Mouse (Mus musculus) erythroid progenitor cell, adult 5-6 weeks (primary cell): ENCODE measurements around the gene Btbd9. TPM values are rescaled to one million over a fixed set of nuclear protein-coding genes. Genes with fewer than 3 reads are reported as not detected.
A peak's percentile ranks its signal among the peaks of the same experiment; 100 is the strongest.

Experiments used
- ATAC-seq: replicated peaks from 2 replicates; pipeline ENCODE4 v1.8.0; 2016; ENCODE audit warnings: moderate number of reproducible peaks, mild to moderate bottlenecking, moderate TSS enrichment, inconsistent platforms; ENCODE audit not compliant: poor library complexity, low FRiP score, severe bottlenecking
- total RNA-seq, 2 experiments: library from RNA; stranded (forward) in 1 of 2; stranded (reverse) in 1 of 2; fragments of 150-400 nt in 1 of 2; fragments of 186-747, 209-891 nt in 1 of 2; gene quantifications; 2 replicates each; pipeline versions ENCODE4 v1.2.3 to v1.2.4; 2015 to 2017; ENCODE audit warnings: low replicate concordance in 2 of 2

Btbd9 gene
- total RNA-seq, 2 experiments from 2014 or later, result 7.7 to 8.8 TPM

DNA sequence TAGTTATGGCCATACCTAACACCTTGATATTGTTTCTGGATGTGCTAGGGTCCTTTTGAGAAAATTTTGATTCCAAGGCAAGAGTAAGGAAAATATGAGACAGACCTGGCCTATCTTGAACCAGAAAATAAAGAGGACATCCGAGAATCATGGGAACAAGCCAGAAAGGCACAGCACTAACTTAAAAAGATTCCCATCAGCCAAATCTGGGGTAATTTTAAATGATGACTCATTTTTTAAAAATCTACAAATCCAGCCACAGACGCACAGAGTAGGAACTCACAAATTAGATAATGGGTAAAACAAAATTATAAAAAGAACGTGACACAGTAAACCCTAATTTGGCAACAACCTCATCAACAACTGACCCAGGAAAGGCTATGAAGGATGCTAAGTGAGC lies 11.9 kb downstream of the Btbd9 start:
- ATAC-seq, result no peak

DNA sequence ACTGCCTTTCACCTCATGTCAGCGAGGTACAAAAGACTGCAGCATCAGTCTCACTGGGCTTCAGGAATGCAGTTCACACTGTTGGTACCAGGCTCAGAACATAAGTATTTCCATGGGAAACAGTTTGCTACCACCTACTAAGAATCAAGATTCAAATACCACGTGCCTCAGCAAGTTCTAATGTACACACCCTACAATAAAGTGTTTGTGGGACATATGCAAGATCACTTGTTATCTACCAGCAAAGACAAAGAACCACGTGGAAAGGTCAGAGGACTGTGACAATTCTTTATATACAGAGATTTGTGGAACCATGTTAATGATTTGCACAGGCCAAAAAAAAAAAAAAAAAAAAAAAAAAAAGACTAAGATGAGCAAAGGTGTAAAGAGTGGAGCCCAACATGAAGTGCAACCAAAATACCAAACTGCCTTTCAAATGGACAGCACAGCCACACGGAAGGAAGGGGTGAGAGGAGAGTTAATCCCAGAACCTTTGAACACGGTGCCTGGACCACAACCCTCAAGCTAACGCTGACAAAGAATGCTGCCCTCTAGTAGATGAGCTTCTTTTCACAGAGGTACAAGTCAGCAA lies 12.7 kb downstream of the Btbd9 start:
- ATAC-seq, result no peak

DNA sequence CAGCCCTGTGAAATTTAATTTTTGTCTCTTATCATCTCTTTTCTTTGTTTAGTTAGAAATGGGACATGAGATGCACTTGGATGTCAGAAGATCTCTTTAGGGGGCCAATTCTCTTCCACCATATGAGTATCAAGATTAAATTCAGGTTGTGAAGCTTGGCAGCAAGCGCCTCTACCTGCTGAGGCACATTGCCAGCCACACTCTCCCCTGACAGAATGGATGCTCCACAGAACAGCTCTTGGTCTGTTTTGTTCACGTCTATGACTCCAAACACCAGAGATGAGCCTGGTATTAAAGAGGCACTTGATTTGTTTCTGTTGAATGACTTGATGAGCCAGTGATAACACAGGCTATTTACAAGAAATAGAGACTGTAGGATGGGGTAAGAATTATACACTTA lies 13.5 kb downstream of the Btbd9 start:
- no peak for ATAC-seq

DNA sequence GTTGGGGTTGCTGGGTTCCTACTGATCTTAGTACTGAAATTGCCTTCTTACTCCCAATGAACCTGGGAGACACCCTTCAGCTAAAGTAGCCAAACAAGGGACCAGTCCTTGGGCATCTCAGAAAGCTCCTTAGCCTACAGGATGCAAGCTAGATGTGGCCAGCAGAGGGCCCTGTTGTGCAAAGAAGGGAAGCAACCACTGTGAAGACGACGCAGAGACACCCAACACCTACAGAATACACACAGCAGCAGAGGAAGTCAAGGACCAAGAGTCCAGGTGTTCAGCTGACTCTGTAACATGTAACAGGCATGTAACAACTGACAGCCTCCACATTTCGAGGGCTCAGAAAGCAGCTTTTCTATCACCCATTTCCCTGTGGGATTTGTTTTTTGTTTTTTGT lies 16.8 kb downstream of the Btbd9 start:
- peak; percentile 57; the same call in 1 of the 2 replicates for ATAC-seq

DNA sequence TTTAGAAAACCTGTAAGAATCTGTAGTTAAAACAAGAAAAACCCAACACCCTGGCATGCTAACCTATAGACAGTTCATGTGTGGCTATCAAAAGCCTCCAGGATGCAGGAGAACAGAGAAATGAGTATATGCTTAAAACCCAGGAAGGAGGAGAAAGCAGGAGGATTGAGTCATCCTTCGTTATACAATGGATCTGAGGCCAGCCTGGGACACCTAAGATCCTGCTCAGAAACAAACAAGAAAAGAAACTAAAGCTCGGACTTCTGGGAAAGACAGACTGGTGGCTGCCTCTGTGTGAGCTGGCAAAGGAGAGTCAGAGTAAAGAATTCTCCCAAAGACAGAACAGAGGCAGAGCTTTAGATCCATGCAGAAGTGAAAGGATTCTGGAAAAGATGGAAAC lies 17.7 kb downstream of the Btbd9 start:
- ATAC-seq, result no peak

DNA sequence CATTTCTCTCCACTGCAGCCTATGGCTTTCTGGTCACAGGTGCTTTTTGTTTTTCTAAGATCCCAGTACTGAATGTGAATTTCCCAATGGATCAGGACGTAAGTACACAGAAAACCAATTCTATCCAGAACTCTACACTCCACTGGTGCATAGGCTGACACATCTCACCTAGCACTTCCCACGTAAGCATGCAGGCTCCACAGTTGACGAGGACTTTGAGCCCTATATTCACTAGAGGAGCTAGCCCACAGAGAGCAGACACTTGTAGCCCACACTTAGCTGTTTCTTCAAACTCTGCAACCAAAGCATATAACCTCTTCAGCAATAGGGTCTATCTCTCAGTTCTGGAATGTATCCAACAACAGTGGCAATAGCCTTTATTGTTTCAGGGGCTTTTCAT lies 19.8 kb downstream of the Btbd9 start:
- ATAC-seq, result no peak

DNA sequence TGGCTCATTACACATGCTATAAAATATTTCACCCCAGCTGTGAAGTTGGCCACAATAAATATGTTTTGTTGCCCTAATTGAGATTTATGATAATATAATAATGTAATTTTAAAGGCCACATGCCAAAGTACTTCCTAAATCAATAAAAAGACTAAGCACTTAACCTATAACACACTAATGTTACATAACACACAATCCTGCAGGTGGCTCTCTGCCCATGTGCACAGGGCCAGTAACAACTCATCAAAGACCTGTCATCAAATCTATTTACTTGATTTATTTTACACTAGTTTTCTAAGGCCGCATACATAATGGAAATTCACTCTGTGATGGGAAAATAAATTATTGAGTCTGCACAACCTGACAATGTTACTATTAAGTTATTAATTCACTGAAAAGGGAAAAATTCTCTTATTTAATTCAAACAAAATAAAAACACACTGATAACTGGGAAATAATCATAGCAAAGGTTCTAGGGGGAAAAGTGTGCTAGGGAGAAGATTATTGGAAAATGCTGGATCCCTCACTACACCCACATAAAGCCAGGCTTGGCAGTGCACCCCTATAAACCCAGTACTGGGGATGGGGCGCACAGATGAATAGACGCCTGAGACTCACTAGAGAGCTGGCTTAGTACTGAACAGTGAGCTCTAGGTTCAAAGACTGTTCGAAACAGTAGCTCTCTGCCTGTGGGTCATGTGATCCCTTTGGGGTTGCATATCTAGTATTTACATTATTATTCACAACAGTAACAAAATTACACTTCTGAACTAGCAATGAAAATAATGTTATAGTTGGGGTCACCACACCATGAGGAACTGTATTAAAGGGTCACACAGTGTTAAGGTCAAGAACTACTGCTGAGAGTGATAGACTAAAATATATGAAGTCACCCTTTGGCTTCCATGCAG lies 23.0 kb downstream of the Btbd9 start:
- ATAC-seq, result no peak

DNA sequence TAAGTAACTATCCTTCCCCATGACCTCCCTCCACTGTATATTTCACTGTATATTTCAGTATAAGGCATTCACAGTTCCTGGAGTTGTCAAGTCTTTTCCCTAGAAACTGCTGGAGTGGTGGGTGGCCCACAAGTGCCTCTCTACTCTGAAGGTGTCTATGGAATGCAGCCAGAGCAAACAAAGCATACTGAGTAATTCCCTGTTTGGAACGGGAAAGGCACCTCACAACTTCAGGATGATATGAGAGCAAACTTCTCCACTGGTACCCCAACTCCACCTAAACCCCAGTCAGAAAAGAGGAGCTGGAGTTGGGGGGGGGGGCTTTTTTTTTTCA lies 25.5 kb downstream of the Btbd9 start:
- ATAC-seq, result no peak

DNA sequence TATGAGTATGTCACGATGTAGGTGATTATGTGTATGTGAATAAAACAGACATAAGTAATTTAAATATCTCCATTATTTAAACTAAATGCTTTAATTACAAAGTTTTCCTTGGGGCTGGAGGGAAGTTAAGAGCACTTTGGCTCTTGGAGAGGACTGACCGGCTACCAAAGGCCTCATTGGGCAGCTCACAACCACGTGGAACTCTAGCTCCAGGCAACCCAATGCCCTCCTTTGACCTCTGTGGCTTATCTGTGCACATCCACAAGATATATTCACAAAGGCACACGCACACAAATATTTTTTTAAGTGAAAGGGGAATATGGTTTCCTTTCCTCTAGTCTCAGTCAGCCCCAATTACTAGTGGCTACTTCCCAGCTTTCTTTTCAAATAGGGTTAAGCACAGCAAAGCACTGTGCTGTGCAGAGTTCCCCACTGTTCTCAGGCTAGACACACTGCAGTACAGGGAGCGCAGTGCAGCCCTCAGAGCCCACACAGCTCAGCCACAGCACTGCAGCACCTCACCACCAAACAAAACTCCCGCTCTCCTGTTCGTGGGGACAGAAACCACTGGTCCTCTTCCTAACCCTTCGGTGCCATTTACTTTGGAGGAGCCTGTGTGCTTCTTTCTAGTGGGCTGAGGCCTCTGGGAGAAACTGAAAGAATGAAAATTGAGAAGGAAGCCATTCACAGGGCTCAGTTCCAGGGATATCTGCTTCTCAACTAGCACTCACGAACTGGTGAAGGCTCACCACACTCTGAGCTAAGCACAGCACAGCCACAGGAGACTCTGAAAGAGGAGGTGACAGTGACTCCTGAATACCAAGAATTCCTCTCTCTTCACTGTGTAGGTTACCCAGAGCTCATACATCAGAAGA lies 26.2 kb downstream of the Btbd9 start:
- no peak for ATAC-seq

DNA sequence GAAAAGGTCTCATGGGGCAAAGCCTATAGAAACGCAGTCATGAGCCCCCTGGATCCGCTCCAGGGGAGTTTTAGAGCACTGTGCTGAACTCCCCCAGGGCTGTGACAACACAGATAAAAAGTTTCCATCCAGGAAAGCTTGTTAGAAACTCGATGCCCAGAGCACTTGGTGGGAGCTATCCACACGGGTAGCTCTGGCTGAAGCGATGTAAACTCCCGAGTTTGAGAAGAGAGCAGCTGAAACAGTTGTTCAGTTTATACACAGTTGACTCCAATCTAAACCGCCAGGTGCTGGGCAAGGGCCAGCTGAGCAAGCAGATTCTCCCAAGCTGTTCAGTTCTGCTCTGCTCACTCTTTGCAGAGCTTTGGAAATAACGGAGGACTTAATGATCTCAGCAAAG lies 37.2 kb downstream of the Btbd9 start:
- no peak for ATAC-seq

DNA sequence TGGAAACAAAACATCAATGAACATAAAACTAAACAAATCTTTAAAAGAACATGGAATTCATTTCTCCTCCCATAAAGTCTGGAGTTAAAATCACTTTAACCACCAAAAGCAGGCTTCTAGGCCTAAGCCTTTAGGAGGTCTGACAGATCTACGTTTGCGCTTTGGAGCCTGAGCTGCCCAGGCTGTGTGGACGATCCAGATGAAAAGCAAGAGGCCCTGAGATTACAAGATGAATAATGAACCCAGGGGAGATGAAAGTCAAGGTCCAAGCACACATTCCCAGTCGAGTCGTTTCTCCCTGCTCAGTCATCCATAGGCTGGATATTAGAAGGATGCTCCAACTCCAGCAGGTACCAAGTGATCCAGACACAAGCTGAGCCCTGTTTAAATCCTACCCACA lies 39.6 kb downstream of the Btbd9 start:
- no peak for ATAC-seq

DNA sequence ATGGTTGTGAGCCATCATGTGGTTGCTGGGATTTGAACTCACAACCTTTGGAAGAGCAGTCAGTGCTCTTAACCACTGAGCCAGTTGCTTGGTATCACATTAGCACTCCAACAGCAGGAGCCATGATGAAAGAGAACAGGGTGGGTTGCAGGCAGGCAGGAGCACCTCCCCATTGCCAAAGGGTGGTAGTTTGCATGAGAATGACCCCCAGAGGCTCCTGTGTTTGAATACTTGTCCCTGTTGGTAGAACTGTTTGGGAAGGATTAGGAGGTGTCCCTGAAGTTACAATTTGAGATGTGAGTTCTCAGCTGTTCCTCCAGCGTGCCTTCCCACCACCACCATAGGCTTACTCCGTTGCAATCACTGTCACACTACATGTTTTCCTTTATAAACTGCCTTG lies 43.2 kb downstream of the Btbd9 start:
- no peak for ATAC-seq

DNA sequence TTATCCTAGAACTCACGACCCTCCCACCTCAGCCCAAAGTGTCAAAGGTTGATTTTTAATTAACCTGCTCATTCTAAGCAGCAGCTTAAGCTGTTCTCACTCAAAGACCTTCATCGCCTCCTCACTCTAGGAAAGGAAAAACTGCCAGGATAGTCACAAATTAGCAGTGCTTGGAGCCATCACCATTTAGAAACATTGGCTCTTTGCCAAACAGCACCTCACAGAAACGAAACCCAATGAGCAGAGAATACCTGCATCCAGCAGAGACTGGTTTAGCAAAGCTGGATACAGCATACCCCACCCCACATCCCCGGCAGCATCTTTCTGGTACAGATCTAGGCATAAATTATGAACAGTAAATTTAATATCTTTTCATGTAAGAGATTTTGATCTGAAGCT lies 45.7 kb downstream of the Btbd9 start:
- ATAC-seq, result no peak

DNA sequence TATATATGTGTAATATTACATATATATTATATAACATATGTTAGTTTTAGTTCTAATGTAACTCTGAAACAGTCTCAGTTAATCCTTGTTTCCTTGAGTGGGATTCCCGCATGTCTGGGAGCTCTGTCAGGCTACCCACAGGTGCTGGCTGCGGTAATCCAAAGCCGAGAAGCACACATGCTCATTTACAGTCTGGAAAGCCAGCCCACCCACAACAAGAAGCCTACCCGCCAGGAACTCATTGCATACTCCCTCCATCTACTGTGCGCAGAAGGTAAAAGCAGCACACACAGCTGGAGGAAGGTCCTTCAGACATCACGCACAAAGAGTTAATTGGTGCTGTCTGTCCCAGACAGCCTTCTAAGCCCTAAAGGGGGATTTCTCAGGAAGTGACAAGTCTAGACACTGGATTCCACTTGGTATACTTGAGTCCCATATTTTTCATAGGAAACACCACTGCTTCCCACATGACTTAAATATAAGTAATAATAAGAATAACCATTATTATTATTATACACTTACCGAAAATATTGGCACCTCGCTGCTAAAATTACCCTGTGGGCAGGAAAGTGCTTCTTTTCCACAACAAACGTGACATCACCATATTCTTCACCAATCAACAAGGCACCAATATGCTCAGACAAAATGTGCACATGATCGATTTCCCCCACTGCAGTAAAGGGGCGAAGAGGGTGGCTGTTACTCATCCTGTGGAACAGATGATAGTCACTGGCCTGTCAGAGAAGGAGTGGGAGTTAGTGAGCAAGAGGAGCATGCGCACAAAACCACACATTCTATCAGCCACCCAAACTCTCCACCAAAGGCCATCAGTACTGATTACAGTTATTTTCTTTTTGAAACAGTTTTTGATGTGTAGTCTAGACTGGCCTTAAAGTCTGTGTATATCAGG lies 46.4 kb downstream of the Btbd9 start:
- no peak for ATAC-seq

DNA sequence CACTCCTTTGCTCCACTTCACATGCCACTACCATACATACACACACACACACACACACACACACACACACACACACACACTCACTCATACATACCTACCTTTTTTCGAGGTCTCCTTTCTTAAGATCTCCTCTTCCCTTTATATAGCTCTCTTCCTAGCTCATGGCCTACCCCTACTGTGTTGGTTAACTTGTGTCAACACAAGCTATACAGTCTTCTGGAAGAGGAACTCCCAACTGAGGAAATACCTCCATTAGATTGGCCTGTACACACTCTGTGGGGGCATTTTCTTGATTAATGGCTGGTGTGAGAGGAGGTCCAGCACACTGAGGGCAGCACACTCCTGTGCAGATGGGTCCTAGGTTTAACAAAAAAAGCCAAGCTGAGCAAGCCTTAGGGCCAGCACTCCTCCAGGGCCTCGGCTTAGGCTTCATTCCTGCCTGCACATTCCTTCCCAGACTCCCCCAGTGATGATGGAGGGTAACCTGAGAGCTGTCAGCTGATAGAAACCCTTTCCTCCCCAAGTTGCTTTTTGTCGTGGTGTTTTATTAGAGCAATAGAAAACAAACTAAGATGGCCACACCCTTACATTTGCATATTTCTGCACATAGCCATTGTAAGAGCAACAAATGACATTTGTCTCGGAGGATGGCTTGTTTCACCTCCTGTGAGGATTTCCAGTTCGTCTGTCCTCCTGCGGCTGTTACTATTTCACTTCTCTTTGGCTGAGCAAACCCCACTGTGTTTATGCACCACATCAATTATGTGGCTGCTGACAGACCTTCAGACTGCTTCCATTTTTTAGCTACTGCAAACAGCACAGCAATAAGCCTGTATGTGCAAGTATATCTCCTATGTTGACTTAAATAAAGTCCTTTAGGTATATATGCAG lies 50.6 kb downstream of the Btbd9 start:
- no peak for ATAC-seq

DNA sequence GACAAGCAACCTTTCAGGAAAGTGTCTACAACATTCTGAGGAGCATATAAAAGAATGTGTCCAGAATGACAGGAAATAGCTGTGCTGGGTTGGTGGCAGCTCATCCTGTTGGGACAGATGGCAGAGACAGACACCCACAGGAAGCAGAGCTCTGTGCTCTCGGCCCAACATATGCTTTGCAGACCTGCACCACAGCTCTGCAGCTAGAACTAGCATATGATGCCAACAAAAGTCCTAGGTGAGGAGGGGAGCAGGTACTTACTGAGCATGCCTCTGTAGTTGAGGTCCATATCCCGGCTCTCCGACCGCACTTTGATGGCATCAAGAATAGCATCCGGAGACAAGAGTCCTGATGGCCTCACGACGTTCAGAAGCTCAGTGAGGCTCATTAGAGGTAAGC lies 51.8 kb downstream of the Btbd9 start:
- ATAC-seq, result no peak

DNA sequence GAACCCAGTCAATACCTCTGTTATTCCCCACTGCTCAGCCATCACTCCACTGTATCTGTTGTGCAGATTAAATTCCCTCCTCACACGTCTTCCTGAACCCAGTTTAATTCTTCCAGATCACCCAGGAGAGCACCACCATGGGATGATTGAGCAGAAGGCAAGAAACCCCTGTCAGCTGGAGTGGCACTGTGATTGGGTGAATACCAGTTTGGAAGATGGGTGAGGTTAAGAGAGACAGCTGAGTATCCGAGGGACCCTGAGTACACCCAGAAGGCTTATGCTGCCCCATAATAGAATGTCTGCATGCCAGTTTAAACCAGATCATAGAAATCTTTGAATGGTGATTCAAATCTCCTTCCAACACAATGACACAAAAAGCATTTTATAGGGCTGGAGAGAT lies 52.5 kb downstream of the Btbd9 start:
- ATAC-seq, result no peak

DNA sequence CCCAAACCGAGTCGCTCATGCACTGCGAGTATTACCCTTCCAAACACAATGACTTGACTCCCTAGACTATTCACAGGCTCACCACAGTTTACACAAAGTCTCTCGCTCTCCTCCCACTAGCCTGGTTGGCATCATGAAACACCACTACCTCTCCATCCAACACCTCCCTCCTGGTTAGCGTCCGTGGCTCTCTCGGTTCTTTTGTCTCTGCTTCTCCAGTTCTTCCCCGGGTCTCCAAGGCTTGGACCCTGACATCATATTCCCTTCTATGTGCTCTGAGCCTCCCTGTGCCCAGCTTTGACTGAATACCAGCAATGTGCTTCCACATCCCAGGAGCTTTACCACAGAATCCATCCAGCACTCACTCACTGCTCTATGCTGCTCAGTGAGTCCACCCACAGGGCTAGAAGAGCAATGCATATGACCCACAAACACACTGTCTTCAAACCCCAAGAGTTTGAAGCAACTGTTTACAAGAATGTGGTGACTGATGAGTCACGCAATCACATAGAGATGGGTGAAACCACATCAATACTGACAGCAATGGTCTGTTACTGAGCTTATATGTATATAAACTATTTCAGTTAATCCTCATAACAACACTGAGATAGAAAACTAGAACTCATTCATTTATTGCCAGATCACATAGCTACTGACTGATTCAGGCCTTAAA lies 53.7 kb downstream of the Btbd9 start:
- no peak for ATAC-seq
